Mouse (Mus musculus): ENCODE data around the gene Slc35f1. TPM values are rescaled to one million over a fixed set of nuclear protein-coding genes. Genes with fewer than 3 reads are reported as not detected.
A peak's percentile ranks its signal among the peaks of the same experiment; 100 is the strongest.

Slc35f1 gene
- polyA plus RNA-seq, 1 experiment from 2014 or later, result 3.1 TPM

- H3K9ac ChIP-seq, result no peak overlapping the region
- H3K36me3 ChIP-seq, result no peaks in the 10 kb centered on the region
- no peaks in the 10 kb centered on the region for H3K27me3 ChIP-seq (replicated peaks)
- H3K9me3 ChIP-seq, result no peaks in the 10 kb centered on the region
- peaks cover 8% of the 10 kb centered on the region; the same call in 1 of the 2 replicates for H3K4me1 ChIP-seq (replicated peaks)
- ATAC-seq, result 0 out of 2 replicates have a peak, but pooled peaks have one; percentile 41
- H3K4me3 ChIP-seq (replicated peaks), result no peak overlapping the region
- no peak overlapping the region for H3K4me2 ChIP-seq (replicated peaks)
- WGBS, result 20% methylated on average over 7 of the region's 7 CpGs
- H3K27ac ChIP-seq, result no peak overlapping the region
Measured at GRCm38 (mm10) chr10:53156374-53156773, 466.0 kb downstream of the Slc35f1 start.

- peak; percentile 31; the same call in 1 of the 2 replicates for ATAC-seq
- no peak overlapping the region for H3K9ac ChIP-seq
- H3K27me3 ChIP-seq (replicated peaks), result no peaks in the 10 kb centered on the region
- peaks cover 8% of the 10 kb centered on the region; the same call in 1 of the 2 replicates for H3K4me1 ChIP-seq (replicated peaks)
- no peaks in the 10 kb centered on the region for H3K9me3 ChIP-seq
- H3K27ac ChIP-seq, result no peak overlapping the region
- H3K4me3 ChIP-seq (replicated peaks), result no peak overlapping the region
- 41% methylated on average over 2 of the region's 2 CpGs for WGBS
- no peaks in the 10 kb centered on the region for H3K36me3 ChIP-seq
- no peak overlapping the region for H3K4me2 ChIP-seq (replicated peaks)
Measured at GRCm38 (mm10) chr10:53157740-53158139, 467.4 kb downstream of the Slc35f1 start.

All from intestine, embryonic 15.5 days (tissue).